Mouse (Mus musculus): ENCODE results near the gene Ap3m1. TPM values are rescaled to one million over a fixed set of nuclear protein-coding genes. Genes with fewer than 3 reads are reported as not detected.

Ap3m1 gene
- 43.6 TPM for total RNA-seq (2023)

DNA sequence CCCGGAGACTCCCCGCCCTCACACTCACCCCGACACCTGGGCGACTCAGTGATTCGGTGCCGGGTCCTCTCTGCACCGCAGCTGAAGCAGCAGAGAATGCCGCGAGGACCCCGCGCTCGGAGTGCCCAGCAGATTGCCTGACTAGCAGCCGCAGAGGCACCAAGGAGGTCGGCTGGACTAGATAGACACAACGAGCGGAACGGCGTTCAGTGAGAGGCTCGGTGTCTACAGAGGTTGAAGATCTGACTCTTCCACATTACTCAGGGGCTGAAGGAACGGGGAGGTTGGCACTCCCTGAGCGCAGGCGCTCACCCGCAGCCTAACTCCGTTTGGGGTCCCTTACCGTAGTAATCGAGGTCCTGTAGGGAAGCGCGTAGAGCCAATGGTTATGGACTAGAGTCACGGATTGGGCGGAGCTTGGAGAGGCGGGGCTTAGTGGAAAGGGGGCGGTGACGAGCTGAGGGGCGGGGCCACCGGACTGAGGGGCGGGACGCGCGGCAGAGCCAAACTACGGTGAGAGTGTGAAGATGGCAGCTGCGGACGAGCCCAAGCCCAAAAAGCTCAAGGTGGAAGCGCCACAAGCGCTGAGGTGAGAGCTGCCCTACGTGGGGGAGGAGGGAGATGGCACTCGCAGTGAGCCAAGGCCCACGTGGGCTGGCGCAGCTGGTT, at the start of gene Ap3m1, which contains the start of gene Adk:
Gene Ap3m1, minus strand, starts transcription at position 397 of the 669 bp plus-strand sequence.
Gene Adk, plus strand, starts transcription at position 463 of the 669 bp plus-strand sequence.

Other genes starting within 250 kb of the Ap3m1 start
- 0.44 TPM for gene Plau, start 215.8 kb downstream of the Ap3m1 start, total RNA-seq (2023)
- gene Vcl, start 123.1 kb downstream of the Ap3m1 start, total RNA-seq (2023) = 4.8 TPM
- gene Adk, start 66 bp upstream of the Ap3m1 start, total RNA-seq (2023) = 82.6 TPM